Mouse (Mus musculus) liver, embryonic 12.5 days (tissue): Measurements from ENCODE around the gene Cacng5. TPM values are rescaled to one million over a fixed set of nuclear protein-coding genes. Genes with fewer than 3 reads are reported as not detected.
A peak's percentile ranks its signal among the peaks of the same experiment; 100 is the strongest.

Experiments
- ATAC-seq: fragments of 200-750 bp; cut with Nextera tagmentation; 2 replicates; pipeline ENCODE4 v1.8.0; 2017; ENCODE audit warnings: moderate number of reproducible peaks, mild to moderate bottlenecking, moderate library complexity
- H3K27ac ChIP-seq: fragments of 300-500 bp; sonication (generic); 2 replicates; pipeline ENCODE4 v1.5.1; 2016; ENCODE audit warnings: mild to moderate bottlenecking
- H3K27me3 ChIP-seq: fragments of 300-500 bp; sonication (generic); replicated peaks from 2 replicates; pipeline ENCODE4 v1.6.1; 2016; ENCODE audit warnings: mild to moderate bottlenecking, moderate library complexity
- H3K36me3 ChIP-seq: fragments of 300-500 bp; sonication (generic); 2 replicates; pipeline ENCODE4 v1.6.1; 2016; ENCODE audit warnings: mild to moderate bottlenecking, moderate library complexity
- H3K4me1 ChIP-seq: fragments of 300-500 bp; sonication (generic); 2 replicates; pipeline ENCODE4 v1.6.1; 2016
- H3K4me2 ChIP-seq: fragments of 300-500 bp; sonication (generic); 2 replicates; pipeline ENCODE4 v1.6.1; 2016; ENCODE audit warnings: mild to moderate bottlenecking, moderate library complexity
- H3K4me3 ChIP-seq: fragments of 300-500 bp; sonication (generic); 2 replicates; pipeline ENCODE4 v1.5.1; 2016; ENCODE audit warnings: mild to moderate bottlenecking, moderate library complexity
- H3K9ac ChIP-seq: fragments of 300-500 bp; sonication (generic); 2 replicates; pipeline ENCODE4 v1.6.1; 2016; ENCODE audit warnings: mild to moderate bottlenecking, moderate library complexity
- H3K9me3 ChIP-seq: fragments of 300-500 bp; sonication (generic); replicated peaks from 2 replicates; pipeline ENCODE4 v1.6.1; 2016; ENCODE audit warnings: mild to moderate bottlenecking, moderate library complexity
- WGBS: fragments of 180-500 bp; shearing (Covaris S2); methylation state at CpG from one replicate; pipeline ENCODE4 v1.1.7; 2016; ENCODE audit not compliant: insufficient replicate concordance; 5-methylcytosine and 5-hydroxymethylcytosine counted together
- polyA plus RNA-seq: library from polyadenylated mRNA; unstranded; fragments of >200 nt; fragmentation: Nextera tagmentation; extraction: Ambion mirVana; gene quantifications from 2 replicates; pipeline ENCODE4 v1.2.1, GENCODE M21; 2016

Cacng5 gene
- polyA plus RNA-seq = 0.50 and 0.58 TPM in 2 replicates

DNA sequence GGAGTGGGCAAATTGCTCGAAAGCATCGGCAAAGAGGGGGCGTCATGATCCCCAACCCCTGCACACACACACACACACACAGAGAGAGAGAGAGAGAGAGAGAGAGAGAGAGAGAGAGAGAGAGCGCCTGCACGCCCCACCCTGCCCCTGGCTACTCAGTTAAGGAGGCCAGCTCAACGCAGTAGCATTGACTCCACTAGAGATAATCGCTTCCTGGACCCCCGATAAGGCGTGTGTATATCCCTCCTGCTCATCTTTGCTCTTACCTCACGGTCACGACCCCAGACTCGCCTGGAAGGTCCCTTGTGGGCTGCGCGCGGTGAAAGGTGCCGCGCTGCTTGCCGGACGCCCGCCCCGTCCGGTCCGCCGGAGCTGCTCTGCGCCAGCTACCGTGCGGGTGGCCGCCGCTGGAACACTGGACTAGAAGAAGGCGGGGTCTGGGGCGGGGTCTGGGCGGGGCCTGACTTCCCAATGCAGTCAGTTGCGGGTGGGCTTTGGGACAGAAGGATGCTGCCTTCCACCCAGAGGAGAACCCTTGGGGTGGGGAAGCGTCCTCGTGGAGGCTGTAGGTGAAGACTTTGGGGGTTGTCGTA is at the start of gene Cacng5:
Cacng5 (minus strand) TSS at position 422 of the 593 bp plus-strand sequence.
- H3K27ac ChIP-seq = no peak within 1 kb of the TSS
- no peak within 1 kb of the TSS for H3K9ac ChIP-seq
- H3K27me3 ChIP-seq = peaks cover 57% of the 10 kb centered on the region
- peak within 1 kb of the TSS; percentile 29 for H3K4me3 ChIP-seq
- H3K36me3 ChIP-seq = no peaks in the 10 kb centered on the region
- ATAC-seq = no peak
- H3K4me2 ChIP-seq = peak within 1 kb of the TSS; percentile 53
- 0 out of 2 replicates have a peak, but pooled peaks cover 8% of the 10 kb centered on the region for H3K4me1 ChIP-seq
- WGBS = 6% methylated on average over 36 of the region's 36 CpGs
- no peaks in the 10 kb centered on the region for H3K9me3 ChIP-seq

DNA sequence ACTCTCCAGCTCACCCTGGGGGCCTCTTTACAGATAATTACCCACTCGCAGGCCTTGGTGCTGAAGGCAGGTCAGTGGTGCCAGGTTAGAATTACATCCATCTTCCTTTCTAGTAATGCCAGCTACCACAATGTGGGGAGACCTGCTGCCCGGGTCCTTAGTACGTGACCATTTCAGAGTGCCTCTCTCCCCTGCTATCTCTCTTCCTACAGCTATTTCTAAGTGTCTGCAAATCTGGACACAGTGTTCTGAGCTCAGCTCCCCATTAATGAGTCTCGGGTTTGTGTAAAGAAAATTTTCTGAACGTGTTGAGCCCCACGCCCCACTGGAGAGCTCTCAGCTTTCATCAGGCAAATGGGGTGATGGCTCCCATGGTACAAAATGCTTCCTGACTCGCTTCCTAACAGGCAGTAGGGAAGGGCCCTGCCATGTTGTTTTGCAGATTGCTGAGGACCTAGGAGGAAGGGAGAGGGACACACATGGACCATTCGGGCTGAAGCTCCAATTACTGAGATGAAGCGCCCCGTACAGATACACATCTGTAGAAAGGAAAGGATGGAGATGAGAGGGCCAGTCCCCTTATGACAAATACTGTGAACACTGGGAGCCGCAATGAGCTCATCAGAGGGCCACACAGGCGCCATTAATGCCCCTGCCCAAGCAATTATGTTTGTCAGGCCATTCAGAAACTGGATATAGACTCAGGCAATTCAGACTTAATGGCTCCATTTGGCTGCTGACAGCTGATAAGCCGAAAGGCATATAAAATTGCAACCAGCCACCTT is 42.9 kb upstream of the Cacng5 start:
- no peaks in the 10 kb centered on the region for H3K27me3 ChIP-seq
- 0 out of 2 replicates have a peak, but pooled peaks cover 4% of the 10 kb centered on the region for H3K9me3 ChIP-seq
- H3K4me2 ChIP-seq = no peak overlapping the region
- WGBS = 73% methylated on average over 13 of the region's 13 CpGs
- no peak overlapping the region for H3K27ac ChIP-seq
- H3K4me3 ChIP-seq = no peak overlapping the region
- H3K9ac ChIP-seq = no peak overlapping the region
- no peaks in the 10 kb centered on the region for H3K4me1 ChIP-seq
- peaks cover 11% of the 10 kb centered on the region; the same call in 1 of the 2 replicates for H3K36me3 ChIP-seq
- no peak for ATAC-seq

DNA sequence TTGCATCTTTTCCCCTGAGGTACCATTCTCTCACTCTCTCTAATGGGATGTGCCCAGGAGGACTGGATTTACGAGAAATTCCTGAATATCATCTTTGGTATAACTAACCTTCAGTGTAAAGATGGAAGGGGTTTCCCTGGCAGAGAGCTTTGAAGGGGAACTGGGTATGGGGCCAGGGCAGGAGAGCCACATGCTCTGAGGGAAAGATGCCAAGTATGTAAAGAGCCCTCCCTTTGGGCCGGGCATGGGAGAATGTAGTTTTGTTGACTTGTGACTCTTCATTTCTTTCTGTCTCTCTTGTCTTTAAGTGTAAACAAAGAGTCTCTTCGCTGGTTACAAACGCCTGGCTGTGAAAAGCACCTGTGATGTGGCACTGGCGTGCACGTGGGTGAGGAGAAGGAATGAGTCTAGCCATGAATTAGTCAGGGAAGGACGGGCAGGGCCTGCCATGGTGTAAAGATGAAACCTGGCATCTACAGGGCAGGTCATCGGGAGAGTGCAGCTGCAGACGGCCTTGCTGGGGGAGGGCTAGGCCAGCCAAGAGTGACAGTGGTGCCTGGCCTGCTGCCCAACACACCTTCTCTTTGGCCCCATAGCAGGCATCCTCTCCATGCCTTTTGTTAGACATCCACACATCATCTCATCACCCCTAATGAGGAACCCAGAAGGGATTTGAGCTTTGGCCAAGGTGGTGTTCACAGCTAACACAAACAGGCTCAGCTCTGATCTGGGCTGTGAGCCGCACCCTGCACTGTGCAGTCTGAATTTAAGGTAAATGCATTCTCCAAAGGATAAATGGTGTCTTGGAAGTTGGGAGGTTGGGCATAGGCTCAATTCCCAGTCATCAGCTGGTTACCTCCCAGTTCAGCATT is 40.6 kb upstream of the Cacng5 start:
- WGBS = 78% methylated on average over 10 of the region's 10 CpGs
- no peak overlapping the region for H3K27ac ChIP-seq
- no peak overlapping the region for H3K9ac ChIP-seq
- no peak overlapping the region for H3K4me3 ChIP-seq
- H3K4me1 ChIP-seq = no peaks in the 10 kb centered on the region
- peaks cover 6% of the 10 kb centered on the region; the same call in 1 of the 2 replicates for H3K36me3 ChIP-seq
- no peak for ATAC-seq
- H3K27me3 ChIP-seq = no peaks in the 10 kb centered on the region
- no peak overlapping the region for H3K4me2 ChIP-seq
- H3K9me3 ChIP-seq = 0 out of 2 replicates have a peak, but pooled peaks cover 4% of the 10 kb centered on the region

DNA sequence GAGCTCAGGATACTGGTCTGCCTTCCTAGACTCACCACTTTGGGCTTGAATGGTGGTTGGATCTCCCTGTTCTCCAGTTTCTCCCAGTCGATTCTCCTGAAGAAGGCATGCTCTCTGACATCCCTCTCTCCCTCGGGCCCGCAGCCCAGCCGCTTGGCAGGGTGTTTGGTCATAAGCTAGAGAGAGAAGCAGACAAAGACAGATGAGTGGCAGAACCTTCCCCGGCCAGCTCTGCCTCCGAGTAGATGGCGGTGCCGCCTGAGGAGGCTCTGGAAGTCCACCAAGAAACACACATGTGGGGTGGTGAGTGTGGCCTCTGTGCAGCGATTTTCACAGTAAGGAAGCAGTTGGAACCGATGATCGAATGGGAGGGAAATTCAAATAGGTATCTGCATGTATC is 36.6 kb upstream of the Cacng5 start:
- WGBS = 81% methylated on average over 11 of the region's 11 CpGs
- H3K9ac ChIP-seq = no peak overlapping the region
- no peaks in the 10 kb centered on the region for H3K27me3 ChIP-seq
- no peak overlapping the region for H3K4me3 ChIP-seq
- H3K4me2 ChIP-seq = no peak overlapping the region
- no peaks in the 10 kb centered on the region for H3K9me3 ChIP-seq
- no peaks in the 10 kb centered on the region for H3K36me3 ChIP-seq
- no peaks in the 10 kb centered on the region for H3K4me1 ChIP-seq
- ATAC-seq = no peak
- no peak overlapping the region for H3K27ac ChIP-seq

DNA sequence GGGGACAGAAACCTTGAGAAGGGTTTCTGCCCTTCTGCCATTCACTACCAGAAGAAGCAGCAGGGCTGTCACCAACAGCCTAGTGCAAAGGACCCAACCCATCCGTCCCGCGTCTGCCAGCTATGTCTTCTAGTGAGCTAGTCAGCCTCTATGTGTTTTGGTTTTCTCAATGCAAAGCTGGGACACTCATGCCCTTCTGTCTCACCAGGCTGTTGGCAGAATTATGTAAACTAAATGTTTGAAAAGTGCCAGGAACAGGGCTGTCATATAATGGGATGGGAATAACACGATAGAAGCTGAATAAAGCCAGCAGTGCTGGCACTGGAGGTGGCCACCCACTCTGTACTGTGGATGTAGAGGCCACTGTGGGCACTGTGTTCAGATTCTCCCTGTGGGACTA is 35.8 kb upstream of the Cacng5 start:
- WGBS = 76% methylated on average over 4 of the region's 4 CpGs
- no peaks in the 10 kb centered on the region for H3K27me3 ChIP-seq
- H3K27ac ChIP-seq = no peak overlapping the region
- ATAC-seq = no peak
- H3K36me3 ChIP-seq = no peaks in the 10 kb centered on the region
- H3K4me1 ChIP-seq = no peaks in the 10 kb centered on the region
- H3K4me3 ChIP-seq = no peak overlapping the region
- H3K9ac ChIP-seq = no peak overlapping the region
- no peak overlapping the region for H3K4me2 ChIP-seq
- no peaks in the 10 kb centered on the region for H3K9me3 ChIP-seq

DNA sequence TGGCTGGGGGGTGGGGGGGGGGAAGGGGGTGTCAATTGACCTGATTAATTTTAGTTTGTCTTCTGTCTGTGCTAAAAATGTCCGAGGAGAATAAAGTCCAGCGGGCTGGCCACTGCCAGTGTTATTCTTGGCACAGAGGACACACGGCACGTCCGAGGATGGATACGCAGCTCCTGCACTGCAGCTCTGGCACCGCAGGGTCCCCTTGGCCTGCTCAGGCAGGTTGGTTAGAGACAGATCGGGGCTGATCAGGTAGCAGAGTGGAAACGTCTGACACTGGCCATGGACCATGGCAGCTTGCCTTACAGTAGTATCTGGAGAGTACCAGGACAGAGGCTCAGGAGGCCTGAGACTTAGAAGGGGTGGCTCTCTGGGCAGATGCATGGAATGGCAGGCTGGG is 35.4 kb upstream of the Cacng5 start:
- Histone ChIP-seq H3K36me3 (no peaks in the 10 kb centered on the region), H3K27me3 (no peaks in the 10 kb centered on the region), H3K4me1 (no peaks in the 10 kb centered on the region), H3K4me2 (no peak overlapping the region), H3K4me3 (no peak overlapping the region), H3K27ac (no peak overlapping the region), H3K9me3 (no peaks in the 10 kb centered on the region), H3K9ac (no peak overlapping the region)
- WGBS = 76% methylated on average over 9 of the region's 9 CpGs
- ATAC-seq = no peak

DNA sequence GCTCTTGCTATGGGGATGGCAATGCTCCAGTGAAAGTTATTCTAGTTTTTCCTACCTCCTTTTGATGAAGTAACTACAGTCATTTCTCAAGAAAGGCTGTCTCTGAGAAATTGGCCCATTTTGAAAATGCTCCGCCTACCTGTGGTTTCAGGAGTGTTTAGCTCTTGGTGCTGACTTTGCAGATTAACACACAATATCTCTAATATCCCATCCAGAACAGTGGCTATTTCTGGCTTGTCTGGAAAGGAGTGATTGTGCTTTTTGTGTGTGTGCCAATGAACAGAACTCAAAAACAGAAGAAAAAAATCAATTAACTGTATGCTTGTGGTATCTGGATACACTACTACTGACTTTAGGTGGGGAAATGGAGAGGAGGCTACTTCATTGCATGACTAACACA is 33.1 kb upstream of the Cacng5 start:
- WGBS = 68% methylated on average over 1 of the region's 1 CpGs
- Histone ChIP-seq H3K27me3 (no peaks in the 10 kb centered on the region), H3K4me1 (no peaks in the 10 kb centered on the region), H3K4me3 (no peak overlapping the region), H3K36me3 (no peaks in the 10 kb centered on the region), H3K9ac (no peak overlapping the region), H3K9me3 (no peaks in the 10 kb centered on the region), H3K4me2 (no peak overlapping the region), H3K27ac (no peak overlapping the region)
- no peak for ATAC-seq

DNA sequence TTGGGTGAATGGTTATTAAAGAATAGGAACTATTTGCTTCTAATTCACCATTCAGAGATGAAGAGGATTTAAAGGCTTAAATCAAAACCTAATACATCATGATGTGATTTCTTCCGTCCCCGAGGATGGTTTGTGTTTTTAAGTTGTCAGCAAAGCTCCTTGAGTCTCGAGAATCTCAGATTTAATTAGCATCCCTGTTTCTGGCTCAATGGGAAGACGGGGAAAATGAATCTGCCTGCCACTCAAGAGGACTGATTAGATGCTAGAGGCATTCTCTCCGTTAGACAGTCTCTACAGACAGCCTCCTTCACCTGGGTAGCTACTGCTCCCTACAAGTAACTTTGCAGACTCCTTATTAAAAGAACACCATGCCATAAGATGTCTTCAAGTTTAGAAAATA is 32.0 kb upstream of the Cacng5 start:
- no peaks in the 10 kb centered on the region for H3K4me1 ChIP-seq
- WGBS = 63% methylated on average over 5 of the region's 5 CpGs
- H3K36me3 ChIP-seq = no peaks in the 10 kb centered on the region
- H3K27ac ChIP-seq = no peak overlapping the region
- no peak overlapping the region for H3K9ac ChIP-seq
- no peaks in the 10 kb centered on the region for H3K9me3 ChIP-seq
- H3K4me2 ChIP-seq = no peak overlapping the region
- no peak for ATAC-seq
- H3K4me3 ChIP-seq = no peak overlapping the region
- no peaks in the 10 kb centered on the region for H3K27me3 ChIP-seq

DNA sequence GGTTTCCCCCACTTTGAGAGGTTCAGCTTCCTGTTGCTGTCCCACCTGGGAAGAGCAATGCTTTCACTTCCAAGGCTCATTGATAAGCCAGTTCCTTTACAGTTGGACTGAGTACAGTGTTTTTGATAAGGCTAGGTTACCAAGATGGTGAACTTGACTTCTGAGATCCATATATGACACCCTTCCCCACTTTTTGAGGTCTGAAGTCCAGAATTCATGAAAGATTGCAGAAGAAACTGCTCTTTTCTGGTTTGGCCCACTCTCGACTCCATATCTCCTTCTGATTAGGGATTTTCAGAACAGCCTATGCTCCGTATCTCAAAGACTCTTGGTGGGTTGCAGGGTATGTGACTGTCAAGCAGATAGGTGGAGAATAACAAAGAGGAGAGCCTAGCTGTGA is 22.1 kb upstream of the Cacng5 start:
- no peak for ATAC-seq
- 70% methylated on average over 2 of the region's 2 CpGs for WGBS
- H3K27me3 ChIP-seq = no peaks in the 10 kb centered on the region

DNA sequence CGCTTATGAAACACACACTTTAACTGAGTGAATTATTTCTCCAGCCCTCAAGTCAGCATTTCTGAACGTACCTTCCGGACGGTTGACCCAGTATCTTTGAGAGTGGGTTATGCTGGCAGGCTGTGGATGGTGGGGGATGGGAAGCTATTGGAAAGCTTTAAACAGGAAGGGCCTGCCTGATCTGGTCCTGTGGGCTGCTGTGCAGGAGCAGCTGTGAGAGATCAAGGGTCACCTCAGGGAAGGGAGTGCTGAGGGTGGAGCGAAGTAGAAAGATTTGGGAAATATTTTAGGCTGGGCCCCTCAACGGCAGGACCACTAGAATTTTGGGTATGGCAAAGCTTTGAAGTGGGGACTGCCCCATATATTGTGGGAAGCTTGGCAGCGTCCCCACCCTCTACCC is 16.9 kb upstream of the Cacng5 start:
- Histone ChIP-seq H3K9ac (no peak overlapping the region), H3K27me3 (no peaks in the 10 kb centered on the region), H3K4me3 (no peak overlapping the region), H3K9me3 (no peaks in the 10 kb centered on the region), H3K36me3 (no peaks in the 10 kb centered on the region), H3K4me2 (no peak overlapping the region), H3K27ac (no peak overlapping the region), H3K4me1 (no peaks in the 10 kb centered on the region)
- ATAC-seq = no peak
- 68% methylated on average over 7 of the region's 7 CpGs for WGBS

More for the DNA sequence above, 22.1 kb upstream of the Cacng5 start:
- Histone ChIP-seq H3K4me3 (no peak overlapping the region), H3K9ac (no peak overlapping the region), H3K4me1 (no peaks in the 10 kb centered on the region), H3K9me3 (0 out of 2 replicates have a peak, but pooled peaks cover 7% of the 10 kb centered on the region), H3K4me2 (no peak overlapping the region), H3K27ac (no peak overlapping the region), H3K36me3 (peaks cover 15% of the 10 kb centered on the region)

DNA sequence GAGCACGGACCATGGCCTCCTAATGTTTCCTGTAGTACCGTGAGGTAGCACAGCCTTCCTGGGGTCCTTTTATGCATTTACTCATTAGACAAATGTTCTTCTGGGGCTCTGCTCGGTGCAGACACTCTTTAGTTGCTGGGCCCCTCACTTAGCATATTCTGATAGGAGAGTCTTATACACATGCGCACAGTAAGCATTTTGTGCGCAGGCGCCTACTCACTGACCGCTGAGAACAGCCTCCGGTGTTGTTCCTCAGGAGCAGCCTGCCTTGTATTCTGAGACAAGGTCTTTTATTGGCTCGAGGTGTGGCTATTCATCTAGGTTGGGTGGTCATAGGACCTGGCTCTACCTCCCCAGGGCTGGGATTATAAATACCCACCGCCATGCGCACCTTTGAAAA is 16.4 kb upstream of the Cacng5 start:
- Histone ChIP-seq H3K4me3 (no peak overlapping the region), H3K27me3 (no peaks in the 10 kb centered on the region), H3K9ac (no peak overlapping the region), H3K4me2 (no peak overlapping the region), H3K27ac (no peak overlapping the region), H3K4me1 (no peaks in the 10 kb centered on the region), H3K9me3 (no peaks in the 10 kb centered on the region), H3K36me3 (no peaks in the 10 kb centered on the region)
- WGBS = 80% methylated on average over 11 of the region's 11 CpGs
- ATAC-seq = no peak

DNA sequence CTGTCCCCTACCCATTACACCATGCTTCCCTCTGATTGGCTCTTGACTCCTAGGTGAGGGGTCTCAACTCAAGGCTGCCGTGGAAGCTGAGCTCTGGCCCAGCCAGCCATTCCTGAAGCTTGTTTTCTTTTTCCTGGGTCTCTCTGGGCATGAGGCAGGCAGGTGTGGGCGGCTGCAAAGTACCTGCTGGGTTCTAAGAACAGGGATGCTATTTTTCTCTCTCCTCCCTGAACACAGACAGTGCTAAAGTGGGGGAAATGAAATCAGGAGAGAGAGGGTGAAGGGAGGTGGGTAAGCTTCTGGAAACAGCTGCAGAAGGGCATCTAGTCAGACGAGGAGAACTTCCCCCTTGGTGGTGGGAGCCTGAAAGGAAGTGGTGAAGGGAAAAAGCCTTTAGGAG is 14.9 kb upstream of the Cacng5 start:
- Histone ChIP-seq H3K9ac (no peak overlapping the region), H3K4me2 (no peak overlapping the region), H3K27me3 (no peaks in the 10 kb centered on the region), H3K27ac (no peak overlapping the region), H3K9me3 (no peaks in the 10 kb centered on the region), H3K4me3 (no peak overlapping the region), H3K36me3 (no peaks in the 10 kb centered on the region), H3K4me1 (no peaks in the 10 kb centered on the region)
- 39% methylated on average over 3 of the region's 3 CpGs for WGBS
- no peak for ATAC-seq
